Comparison of ENCODE assay signal across 24 mouse cellular contexts in the genomic region with DNA sequence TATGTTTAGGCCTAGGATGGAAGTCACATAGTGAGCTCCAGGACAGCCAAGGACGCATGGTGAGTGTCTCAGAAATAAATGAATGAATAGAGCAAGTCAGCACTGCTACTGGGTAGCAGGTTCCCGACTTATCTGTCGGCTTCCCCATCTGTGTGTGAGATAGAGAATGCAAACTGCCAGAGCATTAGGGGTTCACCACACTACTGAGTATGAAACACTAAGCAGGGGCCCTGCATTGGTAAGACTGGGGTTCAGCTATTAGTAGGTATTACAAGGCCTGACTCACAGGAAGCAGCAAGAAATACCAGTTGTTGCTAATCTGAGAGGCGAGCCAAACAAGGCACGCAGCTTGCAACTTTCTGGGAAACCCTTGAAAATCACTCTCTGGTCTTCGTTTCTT. TPM values are rescaled to one million over a fixed set of nuclear protein-coding genes. Genes with fewer than 3 reads are reported as not detected.
DNase-seq lines count a peak whose midpoint lies in the region; ATAC-seq and TF ChIP-seq lines count a peak whose summit lies in the region.
"Had no signal": no experiment of that assay in that cellular context is flagged by ENCODE, and none has a peak within 500 bp of the region (broad histone marks: within the 10 kb centered on the region; RNA-seq: fewer than 3 reads in every experiment).

No protein-coding gene starts in this region.

- H3K9me3 ChIP-seq in limb, embryonic 15.5 days = no peaks in the 10 kb centered on the region
- no peaks in the 10 kb centered on the region for H3K9me3 ChIP-seq in limb, embryonic 10.5 days (replicated peaks)
- H3K9me3 ChIP-seq in hindbrain, embryonic 10.5 days = no peaks in the 10 kb centered on the region
- H3K9me3 ChIP-seq: embryonic facial prominence, embryonic 15.5 days; forebrain, embryonic 12.5 days; heart, embryonic 15.5 days; intestine, embryonic 15.5 days had no signal

- WGBS in limb, embryonic 15.5 days = 79% methylated on average over 6 of the region's 6 CpGs
- 89% methylated on average over 6 of the region's 6 CpGs for WGBS in limb, embryonic 10.5 days
- WGBS in hindbrain, embryonic 10.5 days = 83% methylated on average over 6 of the region's 6 CpGs

- TF ChIP-seq POLR2A in bone marrow macrophage, adult 2 months (IDR thresholded peaks at IDR 0.05; ENCODE audit: borderline replicate concordance, low read depth, low read length) = no peak

- no peak for TF ChIP-seq CTCF in bone marrow macrophage, adult 2 months (IDR thresholded peaks at IDR 0.05; ENCODE audit: low read depth, low read length)

- H3K36me3 ChIP-seq in limb, embryonic 15.5 days = no peaks in the 10 kb centered on the region
- no peaks in the 10 kb centered on the region for H3K36me3 ChIP-seq in limb, embryonic 10.5 days
- no peaks in the 10 kb centered on the region for H3K36me3 ChIP-seq in hindbrain, embryonic 10.5 days
- H3K36me3 ChIP-seq: embryonic facial prominence, embryonic 15.5 days; forebrain, embryonic 12.5 days; heart, embryonic 15.5 days; intestine, embryonic 15.5 days had no signal

- no peak for ATAC-seq in limb, embryonic 15.5 days (ENCODE audit: insufficient number of reproducible peaks, low FRiP score, low TSS enrichment, low read depth)
- peak; percentile 43 for ATAC-seq in megakaryocyte-erythroid progenitor cell, adult 5-6 weeks (replicated peaks; ENCODE audit: low FRiP score, low TSS enrichment, poor library complexity, severe bottlenecking)
- ATAC-seq: forebrain, embryonic 16.5 days; intestine, embryonic 15.5 days had no signal

- 0 out of 2 replicates have a peak overlapping the region, but pooled peaks have one; percentile 12 for H3K27ac ChIP-seq in limb, embryonic 15.5 days
- no peak overlapping the region for H3K27ac ChIP-seq in limb, embryonic 10.5 days
- H3K27ac ChIP-seq in bone marrow macrophage, adult 2 months (ENCODE audit: insufficient read depth, low read depth, low read length) = peak overlapping the region; percentile 31
- no peak overlapping the region for H3K27ac ChIP-seq in hindbrain, embryonic 10.5 days
- H3K27ac ChIP-seq: embryonic facial prominence, embryonic 15.5 days; forebrain, embryonic 12.5 days; heart, embryonic 15.5 days; hindbrain, embryonic 14.5 days; intestine, embryonic 15.5 days had no signal

- H3K4me3 ChIP-seq in limb, embryonic 15.5 days = no peak overlapping the region
- no peak overlapping the region for H3K4me3 ChIP-seq in limb, embryonic 10.5 days
- no peak overlapping the region for H3K4me3 ChIP-seq in bone marrow macrophage, adult 2 months (ENCODE audit: insufficient read depth, low read length)
- no peak overlapping the region for H3K4me3 ChIP-seq in hindbrain, embryonic 10.5 days
- H3K4me3 ChIP-seq: embryonic facial prominence, embryonic 15.5 days; forebrain, embryonic 12.5 days; heart, embryonic 15.5 days; intestine, embryonic 15.5 days had no signal

- H3K4me2 ChIP-seq in limb, embryonic 15.5 days = no peak overlapping the region
- H3K4me2 ChIP-seq: embryonic facial prominence, embryonic 15.5 days; forebrain, embryonic 12.5 days; heart, embryonic 11.5 days; heart, embryonic 15.5 days; hindbrain, embryonic 14.5 days; intestine, embryonic 15.5 days had no signal

- no peak overlapping the region for H3K9ac ChIP-seq in limb, embryonic 15.5 days
- H3K9ac ChIP-seq: embryonic facial prominence, embryonic 15.5 days; forebrain, embryonic 12.5 days; heart, embryonic 15.5 days; hindbrain, embryonic 14.5 days; intestine, embryonic 15.5 days had no signal

- 0 out of 2 replicates have a peak, but pooled peaks cover 3% of the 10 kb centered on the region for H3K27me3 ChIP-seq in limb, embryonic 15.5 days
- no peaks in the 10 kb centered on the region; the same call in 1 of the 2 replicates for H3K27me3 ChIP-seq in limb, embryonic 10.5 days (ENCODE audit: low read depth, poor library complexity, severe bottlenecking)
- no peaks in the 10 kb centered on the region for H3K27me3 ChIP-seq in hindbrain, embryonic 10.5 days (ENCODE audit: insufficient read depth, poor library complexity, severe bottlenecking)
- H3K27me3 ChIP-seq: embryonic facial prominence, embryonic 15.5 days; intestine, embryonic 15.5 days had no signal

- no peaks in the 10 kb centered on the region for H3K4me1 ChIP-seq in limb, embryonic 15.5 days
- peaks cover 8% of the 10 kb centered on the region for H3K4me1 ChIP-seq in limb, embryonic 10.5 days
- H3K4me1 ChIP-seq in bone marrow macrophage, adult 2 months (ENCODE audit: control insufficient read depth, insufficient read depth, low read length) = peaks cover 67% of the 10 kb centered on the region
- peaks cover 9% of the 10 kb centered on the region for H3K4me1 ChIP-seq in hindbrain, embryonic 10.5 days (replicated peaks)
- H3K4me1 ChIP-seq: embryonic facial prominence, embryonic 15.5 days; forebrain, embryonic 12.5 days; heart, embryonic 15.5 days; intestine, embryonic 15.5 days had no signal

- no peak for DNase-seq in limb, embryonic 10.5 days (ENCODE audit: low spot score)
- no peak for DNase-seq in hindbrain, embryonic 10.5 days (ENCODE audit: low spot score)
- DNase-seq in thymus, postnatal 14 days = no peak
- no peak for DNase-seq in spleen, adult 12 weeks (ENCODE audit: low spot score)
- DNase-seq: adrenal gland, adult 8-10 months; adrenal gland, postnatal 36 days; cerebellum, adult 11-12 months; cerebellum, postnatal 14 days; embryo, embryonic 11 days; gastrocnemius, postnatal 36 days; heart, postnatal 14 days had no signal

RNA-seq across cellular contexts. Expression of gene Il27, which starts 4.2 kb away (rescaled TPM):
- not detected in 2 replicates for polyA plus RNA-seq in limb, embryonic 15.5 days (2015; fragmentation: Nextera tagmentation; extraction: Ambion mirVana)
- polyA plus RNA-seq in limb, embryonic 10.5 days (2016; fragmentation: Nextera tagmentation; extraction: Ambion mirVana) = not detected in 2 replicates
- polyA plus RNA-seq in bone marrow macrophage, adult 2 months (2012; ENCODE audit: insufficient read depth, insufficient read length, missing spikeins) = 2.9 and 3.3 TPM in 2 replicates
- total RNA-seq in megakaryocyte-erythroid progenitor cell, adult 5-6 weeks (2014; fragmentation: Nextera tagmentation) = not detected in 2 replicates
- total RNA-seq in megakaryocyte-erythroid progenitor cell, adult 5-6 weeks (2017) = not detected in 2 replicates
- polyA plus RNA-seq in hindbrain, embryonic 10.5 days (2016; fragmentation: Nextera tagmentation; extraction: Ambion mirVana) = not detected in 2 replicates
- total RNA-seq: adrenal gland, adult 8-10 months; adrenal gland, postnatal 36 days; CH12.LX; gastrocnemius, postnatal 36 days; heart, postnatal 14 days had no signal
- polyA plus RNA-seq: embryonic facial prominence, embryonic 11.5 days; embryonic facial prominence, embryonic 15.5 days; forebrain, embryonic 12.5 days; forebrain, embryonic 16.5 days; frontal cortex, adult 2 months; heart, embryonic 11.5 days; hindbrain, embryonic 14.5 days; intestine, embryonic 15.5 days had no signal

RNA-seq across cellular contexts. Expression of gene Cln3, which starts 13.3 kb away (rescaled TPM):
- 32.7 and 37.7 TPM in 2 replicates for polyA plus RNA-seq in limb, embryonic 15.5 days (2015; fragmentation: Nextera tagmentation; extraction: Ambion mirVana)
- polyA plus RNA-seq in limb, embryonic 10.5 days (2016; fragmentation: Nextera tagmentation; extraction: Ambion mirVana) = 27.0 and 27.8 TPM in 2 replicates
- polyA plus RNA-seq in bone marrow macrophage, adult 2 months (2012; ENCODE audit: insufficient read depth, insufficient read length, missing spikeins) = 219 and 238 TPM in 2 replicates
- 24.5 and 43.7 TPM in 2 replicates for total RNA-seq in megakaryocyte-erythroid progenitor cell, adult 5-6 weeks (2014; fragmentation: Nextera tagmentation)
- total RNA-seq in megakaryocyte-erythroid progenitor cell, adult 5-6 weeks (2017) = 3.8 and 9.8 TPM in 2 replicates
- 27.3 and 29.9 TPM in 2 replicates for polyA plus RNA-seq in hindbrain, embryonic 10.5 days (2016; fragmentation: Nextera tagmentation; extraction: Ambion mirVana)

RNA-seq across cellular contexts. Expression of gene Apobr, which starts 14.2 kb away (rescaled TPM):
- 0.79 and 1.9 TPM in 2 replicates for polyA plus RNA-seq in limb, embryonic 15.5 days (2015; fragmentation: Nextera tagmentation; extraction: Ambion mirVana)
- 0.29 and 0.51 TPM in 2 replicates for polyA plus RNA-seq in limb, embryonic 10.5 days (2016; fragmentation: Nextera tagmentation; extraction: Ambion mirVana)
- polyA plus RNA-seq in bone marrow macrophage, adult 2 months (2012; ENCODE audit: insufficient read depth, insufficient read length, missing spikeins) = 83.3 and 84.3 TPM in 2 replicates
- total RNA-seq in megakaryocyte-erythroid progenitor cell, adult 5-6 weeks (2014; fragmentation: Nextera tagmentation) = 0.79 and 2.4 TPM in 2 replicates
- total RNA-seq in megakaryocyte-erythroid progenitor cell, adult 5-6 weeks (2017) = 0.89 and 2.4 TPM in 2 replicates
- polyA plus RNA-seq in hindbrain, embryonic 10.5 days (2016; fragmentation: Nextera tagmentation; extraction: Ambion mirVana) = 0.47 TPM in 2 replicates

RNA-seq across cellular contexts. Expression of gene Nupr1, which starts 31.7 kb away (rescaled TPM):
- 29.8 and 41.9 TPM in 2 replicates for polyA plus RNA-seq in limb, embryonic 15.5 days (2015; fragmentation: Nextera tagmentation; extraction: Ambion mirVana)
- polyA plus RNA-seq in limb, embryonic 10.5 days (2016; fragmentation: Nextera tagmentation; extraction: Ambion mirVana) = 0.45 and 0.78 TPM in 2 replicates
- polyA plus RNA-seq in bone marrow macrophage, adult 2 months (2012; ENCODE audit: insufficient read depth, insufficient read length, missing spikeins) = 34.9 and 41.2 TPM in 2 replicates
- 6.3 TPM in 1 of 2 replicates, not detected in the other for total RNA-seq in megakaryocyte-erythroid progenitor cell, adult 5-6 weeks (2014; fragmentation: Nextera tagmentation)
- total RNA-seq in megakaryocyte-erythroid progenitor cell, adult 5-6 weeks (2017) = 2.7 and 9.9 TPM in 2 replicates
- 1.4 and 2.7 TPM in 2 replicates for polyA plus RNA-seq in hindbrain, embryonic 10.5 days (2016; fragmentation: Nextera tagmentation; extraction: Ambion mirVana)

RNA-seq across cellular contexts. Expression of gene Eif3c, which starts 32.7 kb away (rescaled TPM):
- polyA plus RNA-seq in limb, embryonic 15.5 days (2015; fragmentation: Nextera tagmentation; extraction: Ambion mirVana) = 173 and 191 TPM in 2 replicates
- 230 and 241 TPM in 2 replicates for polyA plus RNA-seq in limb, embryonic 10.5 days (2016; fragmentation: Nextera tagmentation; extraction: Ambion mirVana)
- 142 and 148 TPM in 2 replicates for polyA plus RNA-seq in bone marrow macrophage, adult 2 months (2012; ENCODE audit: insufficient read depth, insufficient read length, missing spikeins)
- total RNA-seq in megakaryocyte-erythroid progenitor cell, adult 5-6 weeks (2014; fragmentation: Nextera tagmentation) = 193 and 244 TPM in 2 replicates
- 286 and 298 TPM in 2 replicates for total RNA-seq in megakaryocyte-erythroid progenitor cell, adult 5-6 weeks (2017)
- 185 and 213 TPM in 2 replicates for polyA plus RNA-seq in hindbrain, embryonic 10.5 days (2016; fragmentation: Nextera tagmentation; extraction: Ambion mirVana)

Comparison
In these comparisons a context has a peak if more than half of its experiments do, and no peak if none do; other contexts are left out.
1. H3K27ac ChIP-seq: peak in limb, embryonic 15.5 days (single experiment) and bone marrow macrophage, adult 2 months (single experiment); none in limb, embryonic 10.5 days (single experiment) and hindbrain, embryonic 10.5 days (single experiment).
2. RNA of gene Apobr, which starts 14.2 kb away (polyA plus RNA-seq): 83.3 to 84.3 TPM in bone marrow macrophage, adult 2 months; 0.79 to 1.9 TPM in limb, embryonic 15.5 days, 0.29 to 0.51 TPM in limb, embryonic 10.5 days and 0.47 TPM in hindbrain, embryonic 10.5 days; every median in the first group is over 10 times any median in the second.